In genomic region chr2:25573068-25573467, GRCm38 (mm10) we compare ENCODE assay signal across 12 mouse cellular contexts. TPM values are rescaled to one million over a fixed set of nuclear protein-coding genes. Genes with fewer than 3 reads are reported as not detected.
DNase-seq lines count a peak whose midpoint lies in the region; ATAC-seq lines count a peak whose summit lies in the region.
"Had no signal": no experiment of that assay in that cellular context is flagged by ENCODE, and none has a peak within 500 bp of the region (broad histone marks: within the 10 kb centered on the region; RNA-seq: fewer than 3 reads in every experiment).

No protein-coding gene starts in this region.

- peaks cover 45% of the 10 kb centered on the region for H3K4me1 ChIP-seq in forebrain, embryonic 10.5 days
- peaks cover 18% of the 10 kb centered on the region for H3K4me1 ChIP-seq in forebrain, embryonic 14.5 days (ENCODE audit: control insufficient read depth, insufficient read depth, low read length)
- H3K4me1 ChIP-seq in midbrain, embryonic 10.5 days = peaks cover 48% of the 10 kb centered on the region
- peaks cover 30% of the 10 kb centered on the region for H3K4me1 ChIP-seq in midbrain, embryonic 16.5 days (ENCODE audit: control insufficient read depth, insufficient read depth, low read length)
- peaks cover 40% of the 10 kb centered on the region for H3K4me1 ChIP-seq in hindbrain, embryonic 13.5 days (replicated peaks)
- H3K4me1 ChIP-seq in liver, embryonic 15.5 days (replicated peaks) = peaks cover 58% of the 10 kb centered on the region

- no peaks in the 10 kb centered on the region for H3K9me3 ChIP-seq in forebrain, embryonic 10.5 days
- H3K9me3 ChIP-seq in forebrain, embryonic 14.5 days (replicated peaks; ENCODE audit: control insufficient read depth, low read length) = no peaks in the 10 kb centered on the region
- H3K9me3 ChIP-seq in midbrain, embryonic 10.5 days (replicated peaks) = no peaks in the 10 kb centered on the region
- no peaks in the 10 kb centered on the region for H3K9me3 ChIP-seq in midbrain, embryonic 16.5 days (replicated peaks; ENCODE audit: control insufficient read depth, low read length, poor library complexity, severe bottlenecking)
- H3K9me3 ChIP-seq in hindbrain, embryonic 13.5 days = no peaks in the 10 kb centered on the region
- H3K9me3 ChIP-seq in liver, embryonic 15.5 days (replicated peaks) = no peaks in the 10 kb centered on the region

- H3K4me3 ChIP-seq in forebrain, embryonic 10.5 days = peak overlapping the region; percentile 72
- H3K4me3 ChIP-seq in forebrain, embryonic 14.5 days (ENCODE audit: low read depth, low read length) = no peak overlapping the region
- peak overlapping the region; percentile 75 for H3K4me3 ChIP-seq in midbrain, embryonic 10.5 days
- H3K4me3 ChIP-seq in midbrain, embryonic 16.5 days (ENCODE audit: low read depth, low read length) = no peak overlapping the region
- no peak overlapping the region for H3K4me3 ChIP-seq in hindbrain, embryonic 13.5 days
- no peak overlapping the region for H3K4me3 ChIP-seq in liver, embryonic 15.5 days (replicated peaks)

- peaks cover 53% of the 10 kb centered on the region for H3K36me3 ChIP-seq in forebrain, embryonic 10.5 days (replicated peaks)
- peaks cover 27% of the 10 kb centered on the region for H3K36me3 ChIP-seq in forebrain, embryonic 14.5 days (ENCODE audit: control insufficient read depth, insufficient read depth, low read length)
- H3K36me3 ChIP-seq in midbrain, embryonic 10.5 days = peaks cover 54% of the 10 kb centered on the region
- peaks cover 10% of the 10 kb centered on the region; the same call in 1 of the 2 replicates for H3K36me3 ChIP-seq in midbrain, embryonic 16.5 days (ENCODE audit: control insufficient read depth, insufficient read depth, low read length)
- peaks cover 35% of the 10 kb centered on the region for H3K36me3 ChIP-seq in hindbrain, embryonic 13.5 days
- H3K36me3 ChIP-seq in liver, embryonic 15.5 days (replicated peaks) = 0 out of 2 replicates have a peak, but pooled peaks cover 5% of the 10 kb centered on the region

- no peak overlapping the region for H3K9ac ChIP-seq in forebrain, embryonic 14.5 days (ENCODE audit: low read length)
- H3K9ac ChIP-seq in midbrain, embryonic 16.5 days (ENCODE audit: low read depth, low read length) = no peak overlapping the region
- peak overlapping the region; percentile 81; the same call in 1 of the 2 replicates for H3K9ac ChIP-seq in hindbrain, embryonic 13.5 days
- no peak overlapping the region for H3K9ac ChIP-seq in liver, embryonic 15.5 days

- ATAC-seq in forebrain, embryonic 14.5 days = no peak
- no peak for ATAC-seq in midbrain, embryonic 16.5 days
- ATAC-seq in hindbrain, embryonic 13.5 days (ENCODE audit: low FRiP score) = no peak
- ATAC-seq in liver, embryonic 15.5 days (ENCODE audit: insufficient read depth) = no peak
- no peak for ATAC-seq in monocyte, adult 5-6 weeks (replicated peaks; ENCODE audit: insufficient number of reproducible peaks, low FRiP score, low TSS enrichment, poor library complexity, severe bottlenecking)

- DNase-seq in forebrain, embryonic 10.5 days (ENCODE audit: extremely low spot score, low spot score) = no peak
- DNase-seq in forebrain, embryonic 14.5 days (ENCODE audit: low spot score) = no peak
- DNase-seq in midbrain, embryonic 10.5 days (ENCODE audit: low spot score) = no peak
- no peak for DNase-seq in natural killer cell, adult 2 months (ENCODE audit: low spot score in 2 of 2)
- DNase-seq: adrenal gland, postnatal 10 days had no signal

- H3K4me2 ChIP-seq in forebrain, embryonic 14.5 days (ENCODE audit: low read length) = no peak overlapping the region
- no peak overlapping the region; the same call in 1 of the 2 replicates for H3K4me2 ChIP-seq in midbrain, embryonic 16.5 days (ENCODE audit: low read length)
- H3K4me2 ChIP-seq in hindbrain, embryonic 13.5 days = peak overlapping the region; percentile 96
- H3K4me2 ChIP-seq in liver, embryonic 15.5 days = peak overlapping the region; percentile 73

- WGBS in forebrain, embryonic 10.5 days = 85% methylated on average over 2 of the region's 2 CpGs
- WGBS in forebrain, embryonic 14.5 days = 90% methylated on average over 2 of the region's 2 CpGs
- 97% methylated on average over 2 of the region's 2 CpGs for WGBS in midbrain, embryonic 10.5 days
- WGBS in midbrain, embryonic 16.5 days = 97% methylated on average over 2 of the region's 2 CpGs
- 96% methylated on average over 2 of the region's 2 CpGs for WGBS in hindbrain, embryonic 13.5 days
- WGBS in liver, embryonic 15.5 days (ENCODE audit: insufficient replicate concordance) = 51% methylated on average over 2 of the region's 2 CpGs

- H3K27me3 ChIP-seq in forebrain, embryonic 10.5 days (ENCODE audit: poor library complexity, severe bottlenecking) = peaks cover 28% of the 10 kb centered on the region
- peaks cover 23% of the 10 kb centered on the region for H3K27me3 ChIP-seq in forebrain, embryonic 14.5 days (replicated peaks; ENCODE audit: control insufficient read depth, insufficient read depth, low read length)
- peaks cover 28% of the 10 kb centered on the region for H3K27me3 ChIP-seq in midbrain, embryonic 10.5 days (ENCODE audit: low read depth, poor library complexity, severe bottlenecking)
- H3K27me3 ChIP-seq in midbrain, embryonic 16.5 days (ENCODE audit: control insufficient read depth, insufficient read depth, low read depth, low read length) = peaks cover 22% of the 10 kb centered on the region
- H3K27me3 ChIP-seq in hindbrain, embryonic 13.5 days = peaks cover 26% of the 10 kb centered on the region
- peaks cover 28% of the 10 kb centered on the region for H3K27me3 ChIP-seq in liver, embryonic 15.5 days

- no peak overlapping the region for H3K27ac ChIP-seq in forebrain, embryonic 10.5 days
- H3K27ac ChIP-seq in forebrain, embryonic 14.5 days (ENCODE audit: low read depth, low read length) = no peak overlapping the region
- no peak overlapping the region for H3K27ac ChIP-seq in midbrain, embryonic 10.5 days (replicated peaks)
- H3K27ac ChIP-seq in midbrain, embryonic 16.5 days (ENCODE audit: low read length) = no peak overlapping the region
- no peak overlapping the region for H3K27ac ChIP-seq in hindbrain, embryonic 13.5 days
- H3K27ac ChIP-seq in liver, embryonic 15.5 days (replicated peaks) = no peak overlapping the region
- H3K27ac ChIP-seq: kidney, postnatal 0 days had no signal

RNA-seq across cellular contexts. Expression of gene Mamdc4, which starts 1.6 kb away (rescaled TPM):
- 5.0 and 7.0 TPM in 2 replicates for polyA plus RNA-seq in forebrain, embryonic 10.5 days (2016; fragmentation: Nextera tagmentation; extraction: Ambion mirVana)
- 0.84 and 2.2 TPM in 2 replicates for polyA plus RNA-seq in forebrain, embryonic 14.5 days (2014; fragmentation: Nextera tagmentation; extraction: Ambion mirVana)
- 6.7 and 7.8 TPM in 2 replicates for polyA plus RNA-seq in midbrain, embryonic 10.5 days (2016; fragmentation: Nextera tagmentation; extraction: Ambion mirVana)
- 0.50 and 2.4 TPM in 2 replicates for polyA plus RNA-seq in midbrain, embryonic 16.5 days (2015; fragmentation: Nextera tagmentation; extraction: Ambion mirVana)
- polyA plus RNA-seq in hindbrain, embryonic 13.5 days (2015; fragmentation: Nextera tagmentation; extraction: Ambion mirVana) = 2.3 and 2.6 TPM in 2 replicates
- polyA plus RNA-seq in liver, embryonic 15.5 days (2015; fragmentation: Nextera tagmentation; extraction: Ambion mirVana) = 0.32 and 7.7 TPM in 2 replicates
- 2.8 to 6.2 TPM in 2 of 3 replicates, not detected in the other for total RNA-seq in monocyte, adult 5-6 weeks (2017)

RNA-seq across cellular contexts. Expression of gene Phpt1, which starts 2.0 kb away (rescaled TPM):
- polyA plus RNA-seq in forebrain, embryonic 10.5 days (2016; fragmentation: Nextera tagmentation; extraction: Ambion mirVana) = 162 and 165 TPM in 2 replicates
- polyA plus RNA-seq in forebrain, embryonic 14.5 days (2014; fragmentation: Nextera tagmentation; extraction: Ambion mirVana) = 168 and 216 TPM in 2 replicates
- polyA plus RNA-seq in midbrain, embryonic 10.5 days (2016; fragmentation: Nextera tagmentation; extraction: Ambion mirVana) = 159 and 187 TPM in 2 replicates
- 148 and 149 TPM in 2 replicates for polyA plus RNA-seq in midbrain, embryonic 16.5 days (2015; fragmentation: Nextera tagmentation; extraction: Ambion mirVana)
- 179 and 182 TPM in 2 replicates for polyA plus RNA-seq in hindbrain, embryonic 13.5 days (2015; fragmentation: Nextera tagmentation; extraction: Ambion mirVana)
- 31.2 and 36.3 TPM in 2 replicates for polyA plus RNA-seq in liver, embryonic 15.5 days (2015; fragmentation: Nextera tagmentation; extraction: Ambion mirVana)
- 0.67 to 1.9 TPM (median 1.1 TPM) in 3 replicates for total RNA-seq in monocyte, adult 5-6 weeks (2017)

RNA-seq across cellular contexts. Expression of gene Ajm1, which starts 8.5 kb away (rescaled TPM):
- 0.02 TPM in 1 of 2 replicates, not detected in the other for polyA plus RNA-seq in forebrain, embryonic 10.5 days (2016; fragmentation: Nextera tagmentation; extraction: Ambion mirVana)
- polyA plus RNA-seq in forebrain, embryonic 14.5 days (2014; fragmentation: Nextera tagmentation; extraction: Ambion mirVana) = 2.2 and 4.2 TPM in 2 replicates
- polyA plus RNA-seq in midbrain, embryonic 10.5 days (2016; fragmentation: Nextera tagmentation; extraction: Ambion mirVana) = 0.05 and 0.27 TPM in 2 replicates
- 11.4 and 14.9 TPM in 2 replicates for polyA plus RNA-seq in midbrain, embryonic 16.5 days (2015; fragmentation: Nextera tagmentation; extraction: Ambion mirVana)
- polyA plus RNA-seq in hindbrain, embryonic 13.5 days (2015; fragmentation: Nextera tagmentation; extraction: Ambion mirVana) = 8.1 and 8.2 TPM in 2 replicates
- 0.03 TPM in 1 of 2 replicates, not detected in the other for polyA plus RNA-seq in liver, embryonic 15.5 days (2015; fragmentation: Nextera tagmentation; extraction: Ambion mirVana)
- total RNA-seq in monocyte, adult 5-6 weeks (2017) = 0.10 TPM in 1 of 3 replicates, not detected in the others
- total RNA-seq: granulocyte monocyte progenitor cell, adult 5-6 weeks; megakaryocyte, adult 5-6 weeks had no signal

RNA-seq across cellular contexts. Expression of gene Edf1, which starts 15.4 kb away (rescaled TPM):
- polyA plus RNA-seq in forebrain, embryonic 10.5 days (2016; fragmentation: Nextera tagmentation; extraction: Ambion mirVana) = 337 and 341 TPM in 2 replicates
- polyA plus RNA-seq in forebrain, embryonic 14.5 days (2014; fragmentation: Nextera tagmentation; extraction: Ambion mirVana) = 369 and 370 TPM in 2 replicates
- polyA plus RNA-seq in midbrain, embryonic 10.5 days (2016; fragmentation: Nextera tagmentation; extraction: Ambion mirVana) = 344 and 364 TPM in 2 replicates
- 374 and 380 TPM in 2 replicates for polyA plus RNA-seq in midbrain, embryonic 16.5 days (2015; fragmentation: Nextera tagmentation; extraction: Ambion mirVana)
- 409 and 436 TPM in 2 replicates for polyA plus RNA-seq in hindbrain, embryonic 13.5 days (2015; fragmentation: Nextera tagmentation; extraction: Ambion mirVana)
- polyA plus RNA-seq in liver, embryonic 15.5 days (2015; fragmentation: Nextera tagmentation; extraction: Ambion mirVana) = 186 and 201 TPM in 2 replicates
- total RNA-seq in monocyte, adult 5-6 weeks (2017) = 80.0 to 121 TPM (median 114 TPM) in 3 replicates

RNA-seq across cellular contexts. Expression of gene Traf2, which starts 26.3 kb away (rescaled TPM):
- 40.2 and 42.6 TPM in 2 replicates for polyA plus RNA-seq in forebrain, embryonic 10.5 days (2016; fragmentation: Nextera tagmentation; extraction: Ambion mirVana)
- polyA plus RNA-seq in forebrain, embryonic 14.5 days (2014; fragmentation: Nextera tagmentation; extraction: Ambion mirVana) = 26.7 and 29.4 TPM in 2 replicates
- polyA plus RNA-seq in midbrain, embryonic 10.5 days (2016; fragmentation: Nextera tagmentation; extraction: Ambion mirVana) = 38.9 and 41.4 TPM in 2 replicates
- 15.2 and 15.9 TPM in 2 replicates for polyA plus RNA-seq in midbrain, embryonic 16.5 days (2015; fragmentation: Nextera tagmentation; extraction: Ambion mirVana)
- polyA plus RNA-seq in hindbrain, embryonic 13.5 days (2015; fragmentation: Nextera tagmentation; extraction: Ambion mirVana) = 21.1 and 21.2 TPM in 2 replicates
- polyA plus RNA-seq in liver, embryonic 15.5 days (2015; fragmentation: Nextera tagmentation; extraction: Ambion mirVana) = 14.1 and 15.1 TPM in 2 replicates
- 16.6 to 29.4 TPM (median 18.0 TPM) in 3 replicates for total RNA-seq in monocyte, adult 5-6 weeks (2017)

Comparison
In these comparisons a context has a peak if more than half of its experiments do, and no peak if none do; other contexts are left out.
1. H3K4me3 ChIP-seq: peak in forebrain, embryonic 10.5 days (single experiment) and midbrain, embryonic 10.5 days (single experiment); none in forebrain, embryonic 14.5 days (single experiment), midbrain, embryonic 16.5 days (single experiment), hindbrain, embryonic 13.5 days (single experiment) and liver, embryonic 15.5 days (single experiment).
2. H3K4me2 ChIP-seq: peak in hindbrain, embryonic 13.5 days (single experiment) and liver, embryonic 15.5 days (single experiment); none in forebrain, embryonic 14.5 days (single experiment) and midbrain, embryonic 16.5 days (single experiment).